Mouse (Mus musculus) MEL (cell line): ENCODE results near the gene Ttc9c. TPM values are rescaled to one million over a fixed set of nuclear protein-coding genes. Genes with fewer than 3 reads are reported as not detected.
A peak's percentile ranks its signal among the peaks of the same experiment; 100 is the strongest.

Source experiments
- DNase-seq: peaks from one replicate; pipeline ENCODE4 v3.0.0; 2011; ENCODE audit warnings: low read depth, low spot score
- H3K27ac ChIP-seq: 2 replicates; pipeline ENCODE4 v1.5.1; 2012; ENCODE audit warnings: low read depth, mild to moderate bottlenecking, control low read depth, low read length, moderate library complexity; ENCODE audit not compliant: control insufficient read depth
- H3K27me3 ChIP-seq, 2 experiments: fragments of 150-350 bp in 1 of 2; sonication (generic) in 1 of 2; 2 replicates each; pipeline ENCODE4 v1.6.1; 2012; ENCODE audit warnings: low read length in 2 of 2, mild to moderate bottlenecking in 2 of 2, improper control_type of control experiment in 1 of 2, moderate library complexity in 1 of 2; ENCODE audit not compliant: insufficient read depth in 2 of 2, control insufficient read depth in 1 of 2
- H3K36me3 ChIP-seq, 2 experiments: 2 replicates each; pipeline ENCODE4 v1.6.1; 2012 to 2014; ENCODE audit warnings: low read length in 2 of 2, improper control_type of control experiment in 1 of 2, inconsistent platforms in 1 of 2, mild to moderate bottlenecking in 1 of 2; ENCODE audit not compliant: insufficient read depth in 2 of 2, control insufficient read depth in 1 of 2
- H3K4me1 ChIP-seq, 2 experiments: fragments of 150-350 bp in 1 of 2; sonication (generic) in 1 of 2; 2 replicates each; pipeline ENCODE4 v1.6.1; 2012; ENCODE audit warnings: low read length in 2 of 2, improper control_type of control experiment in 1 of 2, mild to moderate bottlenecking in 1 of 2; ENCODE audit not compliant: insufficient read depth in 2 of 2, control insufficient read depth in 1 of 2
- H3K4me3 ChIP-seq, 2 experiments: fragments of 150-350 bp in 1 of 2; sonication (generic) in 1 of 2; 2 replicates each; pipeline ENCODE4 v1.5.1; 2012; ENCODE audit warnings: low read depth in 2 of 2, low read length in 2 of 2, mild to moderate bottlenecking in 2 of 2, moderate library complexity in 2 of 2, control low read depth in 1 of 2, improper control_type of control experiment in 1 of 2; ENCODE audit not compliant: control insufficient read depth in 1 of 2, insufficient read depth in 1 of 2
- H3K79me2 ChIP-seq: 2 replicates; pipeline ENCODE4 v1.6.1; 2012; ENCODE audit warnings: mild to moderate bottlenecking, low read length, moderate library complexity; ENCODE audit not compliant: control insufficient read depth, poor library complexity, insufficient read depth
- H3K9ac ChIP-seq: 2 replicates; pipeline ENCODE4 v1.6.1; 2012; ENCODE audit warnings: low read depth, mild to moderate bottlenecking, control low read depth, low read length, moderate library complexity; ENCODE audit not compliant: control insufficient read depth, poor library complexity, severe bottlenecking
- H3K9me3 ChIP-seq: fragments of 150-350 bp; sonication (generic); replicated peaks from 2 replicates; pipeline ENCODE4 v1.6.1; 2012; ENCODE audit warnings: mild to moderate bottlenecking, low read length, improper control_type of control experiment, moderate library complexity; ENCODE audit not compliant: insufficient read depth
- BHLHE40 ChIP-seq: IDR thresholded peaks from 2 replicates; pipeline ENCODE4 v1.6.1; 2012; ENCODE audit warnings: low read depth, mild to moderate bottlenecking, inconsistent platforms, low read length, improper control_type of control experiment, borderline replicate concordance
- CTCF ChIP-seq, 3 experiments: IDR thresholded peaks in 2 of 3; conservative IDR thresholded peaks in 1 of 3; 2 replicates each; pipeline ENCODE4 v1.5.1; 2011 to 2012; ENCODE audit warnings: low read length in 3 of 3, low read depth in 2 of 3, mild to moderate bottlenecking in 2 of 3, improper control_type of control experiment in 1 of 3, inconsistent platforms in 1 of 3, mixed read lengths in 1 of 3, moderate library complexity in 1 of 3; ENCODE audit not compliant: control insufficient read depth in 1 of 3, insufficient read depth in 1 of 3, poor library complexity in 1 of 3, severe bottlenecking in 1 of 3
- GABPA ChIP-seq: IDR thresholded peaks from 2 replicates; pipeline ENCODE4 v1.6.1; 2012; ENCODE audit warnings: low read depth, mild to moderate bottlenecking, inconsistent platforms, low read length, improper control_type of control experiment, moderate library complexity
- HCFC1 ChIP-seq: IDR thresholded peaks from 2 replicates; pipeline ENCODE4 v1.6.1; 2012; ENCODE audit warnings: low read depth, mild to moderate bottlenecking, inconsistent platforms, low read length, improper control_type of control experiment, moderate library complexity
- KAT2A ChIP-seq: conservative IDR thresholded peaks from 2 replicates; pipeline ENCODE4 v1.6.1; 2012; ENCODE audit warnings: low read depth, low read length, improper control_type of control experiment, inconsistent platforms
- MAFK ChIP-seq: IDR thresholded peaks from 2 replicates; pipeline ENCODE4 v1.6.1; 2011; ENCODE audit warnings: low read depth, mild to moderate bottlenecking, low read length, improper control_type of control experiment, borderline replicate concordance
- MXI1 ChIP-seq: IDR thresholded peaks from 2 replicates; pipeline ENCODE4 v1.6.1; 2011; ENCODE audit warnings: mild to moderate bottlenecking, low read depth, low read length, improper control_type of control experiment
- MYB ChIP-seq: IDR thresholded peaks from 2 replicates; pipeline ENCODE4 v1.6.1; 2011; ENCODE audit warnings: mild to moderate bottlenecking, low read depth, low read length, improper control_type of control experiment
- RAD21 ChIP-seq: IDR thresholded peaks from 2 replicates; pipeline ENCODE4 v1.6.1; 2011; ENCODE audit warnings: mild to moderate bottlenecking, low read depth, low read length, improper control_type of control experiment
- SIN3A ChIP-seq: IDR thresholded peaks from 2 replicates; pipeline ENCODE4 v1.6.1; 2012; ENCODE audit warnings: low read length, improper control_type of control experiment, inconsistent platforms
- SMC3 ChIP-seq: IDR thresholded peaks from 2 replicates; pipeline ENCODE4 v1.6.1; 2011; ENCODE audit warnings: low read depth, low read length, improper control_type of control experiment
- UBTF ChIP-seq: IDR thresholded peaks from 2 replicates; pipeline ENCODE4 v1.6.1; 2012; ENCODE audit warnings: low read depth, mild to moderate bottlenecking, inconsistent platforms, low read length, improper control_type of control experiment, moderate library complexity, borderline replicate concordance; ENCODE audit not compliant: insufficient read depth
- USF2 ChIP-seq, 2 experiments: IDR thresholded peaks; 2 replicates each; pipeline ENCODE4 v1.6.1; 2011 to 2012; ENCODE audit warnings: improper control_type of control experiment in 2 of 2, low read length in 2 of 2, borderline replicate concordance in 1 of 2, inconsistent platforms in 1 of 2, low read depth in 1 of 2, mild to moderate bottlenecking in 1 of 2; ENCODE audit not compliant: insufficient read depth in 1 of 2
- ZC3H11A ChIP-seq: IDR thresholded peaks from 2 replicates; pipeline ENCODE4 v1.6.1; 2012; ENCODE audit warnings: low read depth, mild to moderate bottlenecking, inconsistent platforms, low read length, improper control_type of control experiment
- ZNF384 ChIP-seq: IDR thresholded peaks from 2 replicates; pipeline ENCODE4 v1.6.1; 2012; ENCODE audit warnings: low read depth, mild to moderate bottlenecking, inconsistent platforms, low read length, improper control_type of control experiment
- polyA plus RNA-seq, 2 experiments: library from polyadenylated mRNA; stranded (reverse) in 1 of 2; unstranded in 1 of 2; fragments of >175 nt in 1 of 2; fragments of >200 nt in 1 of 2; gene quantifications; 2 replicates each; pipeline versions ENCODE4 v1.2.1 to v1.2.4; 2012; ENCODE audit warnings: low replicate concordance in 2 of 2, low read depth in 1 of 2; ENCODE audit not compliant: insufficient read length in 2 of 2, insufficient read depth in 1 of 2, missing spikeins in 1 of 2
- total RNA-seq: library from RNA; depleted of rRNA; stranded (reverse); fragments of 300-350 nt; gene quantifications from 2 replicates; pipeline ENCODE4 v1.2.3, GENCODE M21; 2012

Ttc9c gene
- total and polyA plus RNA-seq, 3 experiments = 24.2 to 29.8 TPM; not detected in 1

DNA sequence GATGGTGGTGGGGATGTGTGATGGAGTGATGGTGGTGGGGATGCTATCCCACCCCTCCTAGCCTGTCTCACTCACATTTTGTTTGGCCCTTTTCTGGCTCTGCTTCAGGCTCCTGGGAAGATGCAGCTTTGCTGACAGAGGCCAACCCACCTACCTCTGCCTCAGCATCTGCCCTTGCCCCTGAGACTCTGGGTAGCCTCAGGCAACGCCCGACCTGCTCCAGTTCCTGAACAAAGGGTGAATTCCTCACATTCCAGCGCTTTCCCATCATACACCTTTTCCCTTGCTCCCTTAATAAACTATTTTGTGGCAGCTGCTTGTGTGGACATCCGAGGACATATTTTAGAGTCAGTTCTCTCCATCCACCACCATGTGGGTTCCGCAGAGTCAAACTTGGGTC lies 29.2 kb upstream of the Ttc9c start:
- H3K9ac ChIP-seq = no peak overlapping the region
- no peaks in the 10 kb centered on the region for H3K79me2 ChIP-seq
- no peak for TF ChIP-seq BHLHE40
- no peak for TF ChIP-seq MAFK
- no peak for TF ChIP-seq KAT2A
- no peak for TF ChIP-seq USF2 (IDR thresholded peaks at IDR 0.05; ENCODE audit: borderline replicate concordance in 1 of 2, insufficient read depth in 1 of 2, low read depth in 1 of 2, low read length in 2 of 2)
- TF ChIP-seq HCFC1 = no peak
- TF ChIP-seq MXI1 = no peak
- no peak for TF ChIP-seq UBTF
- no peak for TF ChIP-seq MYB
- H3K4me1 ChIP-seq = no peaks in the 10 kb centered on the region
- no peaks in the 10 kb centered on the region for H3K9me3 ChIP-seq
- DNase-seq = no peak
- H3K36me3 ChIP-seq = peaks cover 0 to 2% of the 10 kb centered on the region in 2 experiments; a peak in 2 of 4 replicates
- H3K27me3 ChIP-seq = no peaks in the 10 kb centered on the region
- H3K4me3 ChIP-seq = no peak overlapping the region
- no peak overlapping the region for H3K27ac ChIP-seq

DNA sequence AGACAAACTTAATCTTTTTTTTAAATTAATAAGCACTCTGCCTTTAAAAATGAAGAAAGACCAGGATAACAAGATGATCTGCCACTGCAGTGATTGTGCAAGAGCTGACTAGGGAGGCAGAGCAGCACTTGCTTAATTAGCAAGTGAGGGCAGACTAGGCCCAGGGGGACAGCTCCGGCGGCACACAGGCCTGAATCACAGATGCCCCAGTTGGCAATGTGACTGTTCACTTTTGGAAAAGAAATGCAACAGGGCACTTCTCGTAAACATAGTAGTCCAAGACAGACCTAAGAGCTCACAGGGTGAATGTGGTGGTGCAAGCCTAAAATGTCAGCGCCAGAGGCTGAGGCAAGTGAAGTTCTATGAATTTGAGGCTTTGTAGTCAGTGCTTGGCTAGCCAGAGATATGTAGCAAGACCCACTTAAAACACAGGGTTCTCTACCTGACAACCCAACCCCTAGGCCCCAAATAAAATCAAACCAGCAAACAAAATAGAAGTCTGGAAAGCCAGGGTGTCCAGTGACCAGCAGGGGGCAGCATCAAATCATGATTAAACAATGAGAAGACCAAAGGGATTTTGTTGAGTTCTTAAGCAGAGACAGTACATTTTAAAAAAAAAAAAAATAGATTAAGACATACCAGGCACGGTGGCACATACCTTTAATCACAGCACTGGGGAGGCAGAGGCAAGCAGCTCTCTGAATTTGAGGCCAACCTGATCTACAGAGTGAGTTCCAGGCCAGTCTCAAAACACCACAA lies 25.4 kb upstream of the Ttc9c start:
- Histone ChIP-seq H3K79me2 (no peaks in the 10 kb centered on the region; the same call in 1 of the 2 replicates), H3K36me3 (peaks cover 0 to 2% of the 10 kb centered on the region in 2 experiments; a peak in 3 of 4 replicates), H3K4me1 (peaks cover 3 to 5% of the 10 kb centered on the region in 2 experiments), H3K9me3 (no peaks in the 10 kb centered on the region), H3K27me3 (no peaks in the 10 kb centered on the region), H3K27ac (no peak overlapping the region), H3K4me3 (no peak overlapping the region), H3K9ac (no peak overlapping the region)
- TF ChIP-seq CTCF (IDR thresholded peaks at IDR 0.05 in 2 of 3, conservative IDR thresholded peaks at IDR 0.05 in 1 of 3; ENCODE audit: control insufficient read depth in 1 of 3, insufficient read depth in 1 of 3, low read depth in 2 of 3, low read length in 3 of 3, poor library complexity in 1 of 3, severe bottlenecking in 1 of 3) (peak; percentile 62 to 84 (median 74)), MXI1 (no peak), ZNF384 (peak; percentile 82), ZC3H11A (peak; percentile 64), KAT2A (no peak), GABPA (no peak), SMC3 (peak; percentile 73), SIN3A (peak; percentile 51; the same call in 1 of the 2 replicates), RAD21 (peak; percentile 80)
- DNase-seq = peak; percentile 83
